Mouse (Mus musculus) layer of hippocampus, postnatal 10 days (tissue): ENCODE measurements around the gene Samd3. TPM values are rescaled to one million over a fixed set of nuclear protein-coding genes. Genes with fewer than 3 reads are reported as not detected.

Experiments
- DNase-seq, 2 experiments: peaks; one replicate each; pipeline ENCODE4 v3.0.0; 2021; ENCODE audit warnings: low spot score in 2 of 2
- long read RNA-seq: library from polyadenylated mRNA; stranded (forward); transcript quantifications from one replicate; pipeline ENCODE4 v2.0.0, GENCODE M21; 2023
- total RNA-seq, 2 experiments: library from RNA; stranded (reverse); gene quantifications; 2 replicates each; pipeline ENCODE4 v1.2.3; 2021

Samd3 gene
- under 1 TPM; 0.31 to 0.50 TPM for total RNA-seq
- long read RNA-seq, partial matches to known transcripts: 1 of 1 reads
- long read RNA-seq, other reads (novel, unspliced or antisense): 0 of 1 reads

DNA sequence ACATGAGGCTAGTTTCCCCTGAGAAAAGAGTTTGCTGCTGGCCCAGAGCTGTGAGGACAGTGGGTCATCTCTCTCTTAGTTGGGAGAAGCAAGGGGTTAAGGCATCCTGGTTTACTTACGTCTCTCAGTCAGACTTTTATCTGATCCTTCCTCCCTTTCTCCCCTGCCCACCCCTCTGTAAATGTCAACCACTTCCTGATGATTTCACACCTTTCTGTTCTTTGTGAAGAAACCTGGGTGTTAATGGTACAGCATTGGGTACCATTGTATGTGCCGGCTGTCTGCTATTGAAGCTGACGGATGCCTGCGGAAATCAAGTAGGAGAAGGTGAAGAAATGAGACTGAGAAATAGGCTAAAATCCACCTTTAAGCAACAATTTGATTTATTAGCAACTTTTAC, at the start of gene Samd3:
Gene Samd3, plus strand, starts transcription at position 220 of the 400 bp plus-strand sequence.
- no peak for DNase-seq

- DNase-seq: no peak
Measured at GRCm38 (mm10) chr10:26185289-26185688, 44.2 kb upstream of the Samd3 start.

- no peak for DNase-seq
Measured at GRCm38 (mm10) chr10:26190811-26191210, 38.7 kb upstream of the Samd3 start.

DNA sequence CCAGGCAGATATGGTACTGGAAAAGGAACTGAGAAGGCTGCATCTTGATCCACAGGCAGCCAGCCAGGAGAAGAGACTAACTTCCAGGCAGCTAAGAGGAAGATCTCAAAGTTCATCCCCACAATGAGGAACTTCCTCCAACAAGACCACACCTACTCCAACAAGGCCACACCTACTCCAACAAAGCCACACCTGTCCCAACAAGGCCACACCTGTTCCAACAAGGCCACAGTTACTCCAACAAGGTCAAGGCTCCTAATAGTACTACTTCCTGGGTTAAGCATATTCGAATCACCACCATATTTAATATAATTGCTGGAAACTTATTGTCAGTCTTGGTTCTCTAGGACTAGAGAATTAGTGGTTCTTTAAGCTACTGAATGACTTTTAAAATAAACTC, 34.6 kb upstream of the Samd3 start:
- no peak for DNase-seq

- no peak for DNase-seq
Measured at GRCm38 (mm10) chr10:26202708-26203368, 26.7 kb upstream of the Samd3 start.

GRCm38 (mm10) chr10:26220729-26221128, 8.8 kb upstream of the Samd3 start:
- no peak for DNase-seq

GRCm38 (mm10) chr10:26226241-26226640, 3.3 kb upstream of the Samd3 start:
- no peak for DNase-seq

DNA sequence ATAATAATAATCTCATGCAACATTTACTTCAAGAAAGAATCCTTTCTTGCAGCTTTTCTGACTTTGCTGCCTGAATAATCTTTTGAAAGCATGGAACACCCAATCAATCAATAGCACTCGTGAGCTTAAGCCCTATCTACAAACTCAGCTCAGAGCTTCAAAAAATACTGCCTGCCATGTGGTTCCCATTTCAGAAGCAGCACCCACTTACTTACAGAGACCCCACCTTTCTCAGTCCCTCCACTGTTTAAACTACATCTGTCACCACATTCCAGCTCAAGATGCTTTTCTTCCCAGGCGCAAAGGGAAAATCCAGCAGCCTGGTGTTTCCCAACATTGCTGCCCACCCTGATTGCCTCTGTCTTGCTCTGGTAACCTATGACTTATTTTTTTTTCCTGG, 2.8 kb upstream of the Samd3 start:
- DNase-seq: no peak

DNA sequence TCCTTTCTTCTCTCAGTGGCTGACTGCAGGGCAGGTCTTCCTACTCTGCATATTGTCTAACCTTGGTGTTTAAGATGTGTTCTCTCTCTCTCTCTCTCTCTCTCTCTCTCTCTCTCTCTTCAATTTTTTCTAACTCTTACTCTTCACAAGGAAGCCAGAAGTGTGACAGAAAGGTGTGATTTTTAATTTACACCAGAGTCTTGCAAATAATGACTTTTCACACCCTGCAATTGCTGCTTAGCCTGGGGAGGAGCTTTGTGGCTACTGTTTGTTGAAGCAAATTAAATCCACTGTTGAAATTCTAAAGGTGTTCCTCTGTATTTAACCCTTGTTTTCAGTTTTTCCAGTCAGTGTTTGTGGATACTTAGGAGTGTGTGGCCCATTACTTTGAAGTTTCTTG, 1.3 kb upstream of the Samd3 start:
- no peak for DNase-seq

DNA sequence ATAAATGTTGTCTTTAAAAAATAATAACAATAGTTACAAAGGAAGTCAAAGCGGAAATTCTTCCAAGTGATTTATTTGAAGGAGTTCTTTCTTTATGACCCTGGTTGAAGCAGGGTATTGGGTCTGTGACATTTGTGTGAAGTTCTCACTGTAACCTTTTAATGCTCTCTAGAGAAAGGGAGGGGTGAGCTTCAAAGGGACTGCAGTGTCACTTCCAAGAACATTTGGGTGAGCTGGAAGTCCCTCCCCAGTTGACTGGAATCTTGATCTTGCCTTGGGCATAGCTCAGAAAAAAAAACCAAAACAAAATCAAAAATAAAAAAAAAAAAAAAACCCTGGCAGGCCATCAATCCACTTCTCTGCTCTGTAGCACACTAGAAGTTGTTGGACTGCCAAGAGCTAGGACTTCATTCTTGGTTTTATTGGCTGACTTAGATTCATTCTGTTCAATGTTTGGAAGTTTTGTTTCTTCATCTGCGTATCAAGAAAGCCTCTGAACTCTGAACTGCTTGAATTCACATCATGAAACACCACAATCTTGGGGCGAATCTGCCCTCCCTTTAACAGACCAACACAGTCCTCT, 2.7 kb downstream of the Samd3 start:
- no peak for DNase-seq

DNA sequence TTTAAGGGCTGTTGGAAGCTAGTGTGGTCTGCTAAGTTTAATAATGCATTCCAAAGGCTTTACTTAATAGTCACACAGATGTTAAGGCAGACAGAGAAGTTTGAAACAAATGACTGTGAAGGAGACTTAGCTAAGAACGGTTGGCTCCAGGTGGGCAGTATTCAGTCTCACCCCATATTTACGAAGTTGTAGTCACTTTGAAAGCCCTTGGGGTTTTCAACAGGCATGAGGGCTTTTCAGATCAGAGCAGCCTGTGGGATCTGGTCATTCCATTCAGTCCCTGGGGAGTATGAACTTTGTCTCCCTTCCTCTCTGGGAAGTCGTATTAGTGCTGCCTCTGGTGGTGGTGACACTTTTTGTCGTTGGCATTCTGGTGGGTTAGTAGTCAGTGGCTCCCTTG, 9.1 kb downstream of the Samd3 start:
- no peak for DNase-seq

GRCm38 (mm10) chr10:26239090-26239489, 9.6 kb downstream of the Samd3 start:
- no peak for DNase-seq

DNA sequence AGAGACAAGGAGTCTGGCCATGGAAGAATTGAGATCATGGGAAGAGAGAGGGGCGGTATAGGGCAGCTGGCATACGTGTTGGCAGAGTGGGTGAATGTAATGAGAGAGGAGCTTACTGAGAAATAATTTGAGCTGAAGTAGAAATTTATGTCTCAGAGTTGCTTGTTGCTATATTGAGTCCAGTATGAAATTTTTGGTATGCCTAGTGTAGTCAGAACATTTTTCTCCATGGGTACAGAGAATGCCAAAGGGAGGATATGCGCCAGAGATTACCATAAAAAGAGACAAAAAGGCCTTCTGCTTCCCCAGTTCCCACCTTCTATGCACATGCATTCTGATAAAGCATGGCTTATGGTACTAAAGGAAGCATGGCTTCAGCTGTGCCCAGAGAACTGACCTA, 13.7 kb downstream of the Samd3 start:
- DNase-seq: no peak

DNA sequence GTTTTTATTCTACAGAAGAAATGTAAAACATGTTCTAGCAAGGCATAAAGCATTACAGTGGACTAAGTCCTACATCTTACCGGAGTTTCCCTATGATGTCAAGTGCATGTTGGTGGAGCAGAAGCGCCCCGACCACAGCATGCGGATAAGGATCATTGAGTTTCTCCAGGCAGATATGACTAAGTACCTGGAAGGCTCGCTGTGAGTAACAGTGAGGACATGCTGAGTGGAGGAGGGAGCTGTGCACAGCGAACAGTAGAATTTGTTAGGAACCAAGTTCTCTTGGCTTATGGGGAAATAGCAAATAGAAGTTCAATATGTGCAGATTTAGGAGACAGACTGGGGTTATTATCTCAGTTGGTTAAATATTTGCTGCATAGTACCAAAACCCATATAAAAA, 15.0 kb downstream of the Samd3 start:
- no peak for DNase-seq

GRCm38 (mm10) chr10:26249426-26250165, 20.1 kb downstream of the Samd3 start:
- DNase-seq: no peak

DNA sequence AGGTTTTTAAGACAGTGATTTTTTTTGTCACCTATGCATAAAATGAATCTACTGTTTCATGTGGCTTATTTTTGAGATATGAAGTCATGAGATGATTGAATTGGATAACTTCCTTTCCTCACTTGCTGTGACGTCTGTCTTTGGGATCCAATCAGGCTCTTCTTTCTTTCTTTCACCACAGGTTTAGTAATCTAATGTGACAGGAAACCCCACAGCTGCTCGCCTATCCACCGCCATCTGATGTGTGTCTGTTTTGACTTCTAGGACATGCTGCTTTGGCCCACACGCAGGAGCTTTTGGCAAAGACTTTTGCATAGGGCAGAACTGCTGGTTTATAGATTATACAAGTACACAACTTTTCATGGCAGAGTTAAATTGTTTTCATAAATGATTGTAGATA, 30.4 kb downstream of the Samd3 start:
- DNase-seq: no peak

DNA sequence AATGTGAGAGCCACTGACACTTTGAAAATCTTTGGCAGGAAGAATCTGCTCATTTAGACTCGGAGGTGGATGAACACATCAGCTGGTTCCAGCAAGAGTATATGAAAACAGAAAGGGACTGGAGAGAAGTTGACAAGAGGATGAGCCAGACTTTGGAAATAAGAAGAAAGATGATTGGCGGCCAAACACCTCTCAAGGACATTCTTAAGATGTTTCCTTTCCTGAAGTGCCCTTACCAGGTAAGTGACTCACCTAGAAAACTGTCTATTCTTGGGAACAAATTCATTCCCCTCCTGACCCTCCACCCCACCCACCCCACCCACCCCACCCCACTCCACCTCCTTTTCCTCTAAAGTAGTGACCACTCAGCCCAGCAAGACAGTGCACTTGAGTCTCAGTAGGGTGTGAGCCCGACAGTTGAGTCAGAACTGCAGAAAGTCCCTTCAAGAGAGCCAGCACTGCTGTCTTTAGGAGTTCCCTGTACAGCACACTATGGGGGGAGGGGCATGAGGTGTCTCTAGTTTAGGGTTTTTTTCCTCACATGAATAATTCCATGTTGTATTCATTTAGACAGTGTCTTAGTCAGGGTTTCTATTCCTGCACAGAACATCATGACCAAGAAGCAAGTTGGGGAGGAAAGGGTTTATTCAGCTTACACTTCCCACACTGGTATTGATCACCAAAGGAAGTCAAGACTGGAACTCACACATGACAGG, 34.4 kb downstream of the Samd3 start:
- no peak for DNase-seq

DNA sequence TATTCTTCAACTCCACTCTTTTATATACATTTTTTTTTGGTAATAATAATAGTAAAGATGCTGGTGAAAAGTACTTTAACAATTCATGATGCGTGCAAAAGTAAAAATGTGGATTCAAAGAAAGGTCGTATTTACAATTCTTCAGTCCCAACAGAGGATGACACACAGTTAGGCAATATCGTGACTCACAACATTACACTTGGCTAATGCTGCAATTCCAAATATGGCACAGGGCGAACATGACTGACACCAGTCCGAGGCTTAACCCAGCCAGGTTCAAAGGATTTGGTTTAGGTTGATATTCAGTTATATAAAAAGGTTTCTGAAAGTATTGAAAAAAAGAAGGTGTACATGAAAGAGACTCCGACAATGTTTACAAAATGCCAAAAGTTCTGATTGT, 45.9 kb downstream of the Samd3 start:
- no peak for DNase-seq

DNA sequence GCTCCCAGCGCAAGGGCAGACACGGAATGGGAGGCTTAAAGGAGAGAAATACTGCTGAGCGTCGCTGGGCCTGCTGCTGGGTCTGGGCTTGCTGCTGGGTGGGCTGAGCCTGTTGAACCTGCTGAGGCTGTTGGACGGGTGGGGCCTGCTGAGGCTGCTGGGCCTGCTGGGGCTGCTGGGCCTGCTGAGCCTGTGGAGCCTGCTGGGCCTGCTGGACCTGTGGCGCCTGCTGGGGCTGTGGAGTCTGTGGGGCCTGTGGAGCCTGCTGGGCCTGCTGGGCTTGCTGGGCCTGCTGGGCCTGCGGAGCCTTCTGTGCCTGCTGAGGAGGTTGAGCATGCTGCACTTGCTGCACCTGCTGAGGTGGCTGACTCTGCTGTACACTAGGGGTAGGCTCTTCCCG, 50.5 kb downstream of the Samd3 start:
- no peak for DNase-seq

DNA sequence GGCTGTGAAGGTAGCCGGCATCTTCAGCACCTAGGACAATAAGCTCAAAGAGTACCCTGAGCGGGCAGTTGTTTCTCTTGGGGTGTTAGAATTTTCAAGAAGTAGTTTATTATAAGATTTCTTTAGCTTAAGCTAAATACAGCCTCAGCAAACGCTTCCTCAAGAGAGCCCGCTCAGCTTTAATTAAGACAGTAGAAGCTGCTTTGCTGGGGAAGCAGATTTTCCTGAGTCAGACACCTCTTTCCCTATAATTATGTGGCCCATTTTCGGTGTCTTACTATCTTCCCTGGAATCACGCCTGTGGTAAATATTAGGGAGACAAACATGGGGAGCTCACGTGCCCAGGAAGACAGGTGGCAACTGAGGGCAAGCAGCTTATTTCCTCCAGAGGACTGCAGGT, 57.6 kb downstream of the Samd3 start:
- DNase-seq: no peak

DNA sequence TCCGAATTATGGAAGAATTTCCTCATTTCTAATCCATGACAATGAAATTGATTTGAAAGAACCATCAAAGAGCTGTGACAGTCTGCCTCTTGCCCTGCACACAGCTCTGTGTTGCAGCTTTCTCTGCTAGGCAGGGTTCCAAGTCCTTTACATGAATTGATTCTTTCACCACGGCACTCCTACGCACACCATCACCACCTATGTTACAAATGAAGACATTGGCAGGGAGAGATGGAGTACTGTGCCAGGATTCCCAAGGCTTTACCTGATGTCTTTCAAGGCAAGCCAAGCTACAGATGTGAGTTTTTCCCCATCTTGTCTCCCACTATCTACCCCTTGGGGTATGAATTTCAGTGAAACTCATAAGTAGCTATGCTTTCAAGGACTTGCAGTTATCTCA, 67.7 kb downstream of the Samd3 start:
- DNase-seq: no peak

GRCm38 (mm10) chr10:26297626-26298025, 68.1 kb downstream of the Samd3 start:
- DNase-seq: no peak
